Mouse (Mus musculus) lung, adult 2 months (tissue): ENCODE measurements at regions not wholly inside any gene's neighbourhood (a gene's known extent, or its start where the extent isn't known, plus 50 kb on each side); places are given as distances from the start of the nearest gene placed in this dataset.

Experiments
- CTCF ChIP-seq: fragments of 200-500 bp; IDR thresholded peaks from 2 replicates; pipeline ENCODE4 v1.5.1; 2011; ENCODE audit warnings: mild to moderate bottlenecking, low read length, control low read depth; ENCODE audit not compliant: insufficient read depth
- POLR2A ChIP-seq: fragments of 200-500 bp; IDR thresholded peaks from 2 replicates; pipeline ENCODE4 v1.6.1; 2011; ENCODE audit warnings: low read depth, mild to moderate bottlenecking, control low read depth, low read length, borderline replicate concordance; ENCODE audit errors: extremely low read depth

DNA sequence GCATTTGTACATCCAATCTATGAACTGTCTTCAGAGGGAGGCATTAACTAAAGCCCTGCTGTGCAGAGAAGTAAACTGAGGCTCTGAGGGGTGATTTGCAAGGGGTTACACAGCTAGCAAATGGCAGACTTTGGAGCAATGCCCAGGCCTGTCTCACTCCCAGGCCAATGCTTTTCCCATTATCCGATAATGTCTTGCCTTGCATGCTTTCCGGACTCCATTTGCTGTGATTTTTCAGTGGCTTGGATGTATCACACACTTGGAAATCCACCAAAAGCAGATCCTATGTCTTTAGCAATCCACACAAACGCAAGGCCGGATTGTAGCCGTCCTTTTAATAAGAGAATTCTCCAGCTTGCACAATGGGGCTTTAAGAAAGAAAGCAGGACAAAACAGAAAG is 281.7 kb upstream of the Ppargc1a start:
- TF ChIP-seq CTCF (no peak), POLR2A (no peak)
